Mouse (Mus musculus) spleen, embryonic (tissue): ENCODE data around the gene Nup62.

Experiments
- CTCF ChIA-PET: fragments of 350-600 bp; sonication (Branson Sonifier 250); formaldehyde crosslinking; loops from one replicate; lab custom pipeline; 2022; lab: Charles Lee

The Nup62 gene

DNA sequence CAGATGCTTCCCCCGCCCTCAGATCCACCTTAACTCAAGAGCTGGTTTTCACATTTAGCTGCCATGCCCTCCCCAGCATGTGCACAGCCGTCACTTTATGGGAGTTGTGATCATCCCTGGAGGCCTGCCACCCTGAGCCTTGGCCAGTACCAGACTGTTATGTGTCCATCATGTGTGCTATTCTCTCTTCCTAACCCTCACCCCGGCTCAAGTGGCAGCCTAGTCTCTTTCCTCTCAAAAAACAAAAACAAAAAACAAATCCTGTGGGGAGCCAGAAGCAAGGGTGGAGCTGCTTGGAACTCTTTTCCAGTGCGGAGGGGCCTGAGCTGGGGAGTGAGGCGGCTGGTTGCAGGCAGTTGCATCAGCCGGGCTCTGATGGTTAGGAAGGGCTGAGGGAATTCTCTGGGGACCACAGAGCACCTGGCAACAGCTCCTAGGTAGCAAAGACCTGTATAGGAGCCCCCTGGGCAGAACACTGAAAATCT lies 2.9 kb downstream of the Nup62 start:
- CTCF ChIA-PET = interaction anchor here (0.8 kb wide), 1 partner anchor 31 kb away, joined by 3 read pairs; no protein-coding TSS in a partner anchor

DNA sequence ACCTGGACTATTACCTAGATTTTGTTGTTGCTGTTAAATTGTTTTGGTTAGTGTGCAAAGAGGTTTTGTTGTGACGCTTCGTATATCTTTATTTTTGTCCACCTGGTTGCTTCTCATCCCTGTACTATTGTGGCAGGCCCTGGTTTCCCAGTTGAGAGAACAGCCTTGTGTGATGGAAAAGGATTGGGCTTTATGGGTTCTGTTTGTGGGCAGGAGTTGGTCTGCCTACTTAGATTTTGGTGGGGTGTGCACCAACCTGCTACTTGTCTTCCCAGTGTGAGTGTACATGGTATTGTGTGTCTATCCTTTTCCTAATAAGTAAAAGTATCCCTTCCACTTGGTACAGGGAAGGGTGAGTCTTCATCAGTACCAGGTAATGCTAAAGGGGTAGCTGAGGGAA lies 3.5 kb downstream of the Nup62 start:
- CTCF ChIA-PET = interaction anchor here (0.8 kb wide), 1 partner anchor 30 kb away, joined by 3 read pairs; no protein-coding TSS in a partner anchor

DNA sequence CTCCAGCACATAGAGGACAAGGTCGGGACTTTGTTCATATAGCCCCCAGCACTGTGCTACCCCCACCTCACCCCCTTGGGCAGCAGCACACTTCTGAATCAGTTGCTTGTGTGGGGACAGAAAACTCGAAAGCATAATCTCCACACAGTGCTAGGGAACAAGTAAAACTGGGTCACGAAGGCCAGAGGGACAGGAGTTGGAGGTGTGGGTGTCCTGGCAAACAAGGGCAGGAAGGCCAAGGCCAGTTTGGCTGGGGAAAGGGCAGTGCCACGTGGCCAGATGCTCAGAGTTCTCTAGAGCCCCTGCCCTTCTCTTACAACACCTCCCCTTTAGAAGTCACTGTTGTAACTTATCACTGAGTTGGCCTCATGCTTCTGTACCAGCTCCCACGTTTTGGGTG lies 4.0 kb downstream of the Nup62 start:
- CTCF ChIA-PET = no interaction called here

DNA sequence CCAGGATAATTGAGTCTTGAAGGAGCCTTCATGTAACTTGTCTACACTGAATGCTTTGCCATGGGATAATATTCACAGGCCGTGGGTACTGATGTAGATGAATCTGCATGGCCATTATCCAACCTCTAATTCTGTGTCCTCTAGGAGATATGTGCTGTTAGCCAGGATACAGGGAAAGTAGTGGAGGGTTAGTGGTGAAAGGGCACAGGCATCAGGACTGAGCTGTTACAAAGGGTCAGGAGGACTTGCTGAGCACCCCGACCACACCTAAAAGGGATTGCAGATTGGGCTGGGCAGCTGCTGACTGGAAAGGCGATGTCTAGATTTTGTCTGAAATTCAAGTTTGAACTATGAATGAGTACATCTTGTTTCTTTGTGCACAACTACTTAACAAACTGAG lies 4.6 kb downstream of the Nup62 start:
- CTCF ChIA-PET = no interaction called here

DNA sequence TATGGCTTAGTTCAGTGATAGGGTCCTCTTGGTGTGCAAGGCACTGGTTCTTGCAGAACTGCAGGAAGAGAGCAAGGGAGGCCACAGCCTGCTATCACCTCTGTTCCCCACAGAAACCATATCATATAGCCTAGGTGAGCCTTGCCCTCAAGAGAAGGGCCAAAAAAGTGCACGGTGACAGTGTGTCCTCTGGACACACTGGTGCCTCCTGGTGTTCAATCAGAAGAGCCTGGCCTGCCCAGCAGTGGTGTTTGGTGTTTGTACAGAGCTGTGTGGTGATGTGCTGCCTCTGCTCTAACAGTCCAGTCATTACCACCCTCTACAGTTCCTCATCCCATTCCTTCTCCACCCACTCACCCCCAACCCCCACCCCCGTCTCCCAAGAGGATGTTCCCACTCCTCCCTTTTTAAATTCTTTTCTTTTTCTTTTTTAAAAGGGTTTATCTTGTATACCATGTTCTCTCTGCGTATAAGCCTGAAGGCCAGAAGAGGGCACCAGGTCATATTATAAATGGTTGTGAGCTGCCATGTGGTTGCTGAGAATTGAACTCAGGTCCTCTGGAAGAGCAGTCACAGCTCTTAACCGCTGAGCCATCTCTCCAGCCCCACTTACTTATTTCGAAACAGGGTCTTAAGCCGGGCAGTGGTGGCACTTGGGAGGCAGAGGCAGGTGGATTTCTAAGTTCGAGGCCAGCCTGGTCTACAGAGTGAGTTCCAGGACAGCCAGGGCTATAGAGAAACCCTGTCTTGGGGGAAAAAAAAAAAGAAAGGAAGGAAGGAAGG lies 6.0 kb downstream of the Nup62 start:
- CTCF ChIA-PET = no interaction called here

DNA sequence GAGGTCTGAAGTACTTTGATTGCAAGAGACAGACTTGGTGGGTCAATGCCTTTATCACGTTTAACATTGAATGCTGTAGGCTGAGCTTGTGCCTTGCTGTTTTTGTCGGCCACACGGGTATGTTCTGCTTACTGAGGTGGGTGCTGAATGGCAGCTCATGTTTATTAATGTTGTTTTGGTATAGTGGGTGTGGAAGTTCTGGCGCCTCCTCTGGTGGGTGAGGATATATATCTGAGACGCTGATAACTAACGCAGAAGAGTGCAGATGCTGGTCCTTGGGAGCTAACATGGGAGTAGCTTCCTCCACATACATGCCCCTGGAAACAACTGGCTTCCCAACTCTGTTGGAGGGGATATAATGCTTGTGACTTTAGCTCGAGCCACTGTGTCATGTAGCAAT lies 7.5 kb downstream of the Nup62 start:
- CTCF ChIA-PET = interaction anchor here (0.6 to 1.1 kb wide), 4 partner anchors 15 to 198 kb away, joined by 3 to 11 read pairs (median 4); no protein-coding TSS in a partner anchor

DNA sequence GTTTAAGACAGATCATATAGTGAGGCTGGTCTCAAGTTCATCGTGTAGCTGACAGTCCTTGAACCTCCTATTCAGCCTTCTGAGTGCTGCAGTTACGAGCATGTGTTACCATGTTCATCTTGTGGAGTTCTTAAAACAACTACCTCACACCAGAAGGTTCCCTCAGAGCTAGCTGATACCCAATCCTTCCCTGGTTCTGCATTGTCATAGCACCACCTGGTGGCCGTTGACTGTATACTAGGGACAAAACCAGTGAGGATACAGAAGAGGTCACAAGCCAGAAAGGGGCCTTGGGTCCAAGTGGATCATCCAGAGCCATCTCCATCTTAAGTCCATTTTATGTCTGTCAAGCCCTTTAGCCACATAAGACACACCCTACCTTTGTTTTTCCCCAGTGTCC lies 9.0 kb downstream of the Nup62 start:
- CTCF ChIA-PET = interaction anchor here (0.6 to 1.3 kb wide), 3 partner anchors 39 to 100 kb away, joined by 3 to 7 read pairs (median 3); no protein-coding TSS in a partner anchor

DNA sequence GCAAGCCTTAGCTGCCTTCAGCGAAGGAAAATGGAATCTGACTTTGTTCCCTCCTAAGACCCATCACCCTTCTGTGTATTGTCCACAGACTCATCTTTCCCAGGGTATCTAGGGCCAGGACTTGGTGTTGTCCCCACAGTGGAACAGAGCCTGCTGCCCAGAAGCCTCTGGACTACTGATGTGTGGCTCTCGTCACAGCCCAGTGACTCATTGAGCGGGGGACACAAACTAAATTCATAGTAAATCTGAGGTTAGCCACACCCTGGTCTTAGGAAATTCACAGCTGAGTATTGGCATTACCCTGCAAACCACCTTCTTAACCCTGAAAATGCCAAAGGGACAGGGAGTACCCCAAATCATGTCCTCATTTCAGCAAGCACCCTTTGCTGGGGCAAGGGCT lies 10.9 kb downstream of the Nup62 start:
- CTCF ChIA-PET = interaction anchor here (0.6 to 1.4 kb wide), 3 partner anchors 23 to 134 kb away, joined by 3 read pairs; no protein-coding TSS in a partner anchor

DNA sequence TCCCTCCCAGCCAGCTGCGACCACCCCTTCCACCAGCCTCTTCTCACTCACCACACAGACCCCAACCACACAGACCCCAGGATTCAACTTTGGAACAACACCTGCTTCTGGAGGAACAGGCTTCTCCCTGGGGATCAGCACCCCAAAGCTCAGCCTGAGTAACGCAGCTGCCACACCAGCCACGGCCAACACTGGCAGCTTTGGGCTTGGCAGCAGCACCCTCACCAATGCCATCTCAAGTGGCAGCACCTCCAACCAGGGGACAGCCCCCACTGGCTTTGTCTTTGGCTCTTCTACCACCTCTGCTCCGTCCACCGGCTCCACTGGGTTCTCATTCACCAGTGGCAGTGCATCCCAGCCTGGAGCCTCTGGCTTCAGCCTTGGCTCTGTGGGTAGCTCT lies 12.8 kb downstream of the Nup62 start:
- CTCF ChIA-PET = interaction anchor here (0.8 kb wide), 1 partner anchor 124 kb away, joined by 3 read pairs; no protein-coding TSS in a partner anchor

DNA sequence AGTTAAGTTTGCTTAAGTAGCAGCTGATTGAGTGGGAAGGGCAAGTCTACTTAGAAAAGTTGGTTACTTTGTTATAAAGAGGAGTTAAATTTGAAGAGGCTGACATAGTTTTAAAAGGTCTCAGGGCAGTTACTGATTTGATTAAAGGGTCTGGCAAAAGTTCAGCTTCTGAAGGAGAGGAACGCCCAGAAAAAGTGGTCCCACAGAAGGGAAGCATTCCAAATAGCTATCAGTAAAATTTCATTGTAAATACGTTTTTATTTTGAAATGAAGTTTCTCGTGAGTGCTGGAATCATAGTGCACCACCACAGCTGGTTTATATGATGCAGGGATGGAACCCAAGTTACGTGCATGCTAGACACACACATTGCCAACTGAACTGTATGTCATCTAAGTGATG lies 16.9 kb downstream of the Nup62 start:
- CTCF ChIA-PET = no interaction called here

DNA sequence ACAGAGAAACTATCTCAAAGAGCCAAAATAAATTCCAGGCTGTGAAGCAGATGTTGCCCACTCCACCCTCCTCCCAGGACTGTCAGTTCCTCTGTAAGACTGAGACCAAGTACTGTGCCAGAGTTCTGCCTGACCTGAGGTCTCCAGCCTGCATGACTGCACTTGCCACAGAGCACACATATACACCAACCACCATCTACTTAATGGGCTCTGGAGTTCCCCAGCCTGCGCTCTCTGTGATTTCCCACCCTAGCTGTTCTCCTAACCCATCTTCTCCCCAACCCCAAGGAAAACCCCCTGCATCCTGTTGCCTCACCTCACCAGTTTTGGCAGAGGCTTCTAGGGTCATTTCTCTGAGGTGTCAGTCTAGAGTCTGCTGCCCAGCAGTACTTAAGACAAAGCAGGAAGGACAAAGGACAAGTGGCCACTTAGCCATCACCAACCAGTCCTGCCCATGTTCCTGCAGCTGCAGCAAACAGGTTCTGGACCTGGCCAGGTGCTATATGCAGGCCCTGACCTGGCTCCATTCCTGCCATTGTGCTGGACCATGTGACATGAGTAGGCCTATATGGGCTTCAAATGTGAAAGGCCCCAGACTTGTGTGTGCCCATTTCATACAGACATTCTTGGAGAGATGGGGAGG lies 19.6 kb downstream of the Nup62 start:
- CTCF ChIA-PET = no interaction called here

DNA sequence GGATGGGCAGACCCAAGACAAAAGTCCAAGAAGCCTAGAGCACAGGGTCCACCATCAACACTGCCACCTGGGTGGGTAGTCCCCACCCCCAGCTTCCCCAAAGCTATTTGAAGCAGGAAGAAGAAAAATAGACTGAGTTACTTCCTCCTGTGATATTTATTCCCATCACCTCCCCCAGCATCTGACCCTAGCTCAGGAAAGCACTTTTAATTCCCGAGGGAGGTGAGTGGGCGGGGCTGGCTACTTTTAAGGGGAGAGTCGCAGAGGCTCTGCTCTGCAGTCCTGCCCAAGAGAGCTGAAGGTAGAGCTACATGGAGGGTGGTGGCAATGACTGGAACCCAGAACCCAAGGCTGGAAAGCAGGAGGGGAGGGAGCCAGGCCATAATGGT lies 20.1 kb downstream of the Nup62 start:
- CTCF ChIA-PET = interaction anchor here (0.7 kb wide), 1 partner anchor 11 kb away, joined by 3 read pairs; no protein-coding TSS in a partner anchor

DNA sequence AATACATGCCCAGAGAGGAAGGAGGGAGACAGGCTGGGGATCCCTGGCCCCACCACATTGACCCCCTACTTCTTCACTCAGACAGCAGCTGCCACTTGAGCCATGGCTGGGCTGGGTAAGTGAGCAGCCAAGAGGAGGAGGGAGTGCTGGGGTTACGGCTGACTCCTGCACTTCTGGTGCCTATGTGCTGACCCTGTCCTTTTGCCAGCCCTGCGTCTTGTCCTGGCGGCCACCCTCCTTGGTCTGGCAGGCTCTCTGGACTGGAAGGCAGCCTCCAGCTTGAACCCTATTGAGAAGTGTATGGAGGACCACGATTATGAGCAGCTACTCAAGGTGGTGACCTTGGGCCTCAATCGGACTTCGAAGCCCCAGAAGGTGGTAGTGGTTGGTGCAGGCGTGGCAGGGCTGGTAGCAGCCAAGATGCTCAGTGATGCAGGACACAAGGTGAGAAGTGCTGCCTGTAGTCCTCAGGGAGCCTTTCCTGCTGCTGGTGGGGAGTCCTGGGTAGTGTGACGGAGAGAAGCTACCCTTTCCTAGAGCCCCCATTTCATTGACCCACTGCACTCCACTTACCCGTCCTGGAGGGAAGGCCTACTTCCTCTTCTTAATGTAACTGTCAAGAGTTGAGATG lies 20.6 kb downstream of the Nup62 start:
- CTCF ChIA-PET = interaction anchor here (0.7 kb wide), 1 partner anchor 11 kb away, joined by 3 read pairs; no protein-coding TSS in a partner anchor

DNA sequence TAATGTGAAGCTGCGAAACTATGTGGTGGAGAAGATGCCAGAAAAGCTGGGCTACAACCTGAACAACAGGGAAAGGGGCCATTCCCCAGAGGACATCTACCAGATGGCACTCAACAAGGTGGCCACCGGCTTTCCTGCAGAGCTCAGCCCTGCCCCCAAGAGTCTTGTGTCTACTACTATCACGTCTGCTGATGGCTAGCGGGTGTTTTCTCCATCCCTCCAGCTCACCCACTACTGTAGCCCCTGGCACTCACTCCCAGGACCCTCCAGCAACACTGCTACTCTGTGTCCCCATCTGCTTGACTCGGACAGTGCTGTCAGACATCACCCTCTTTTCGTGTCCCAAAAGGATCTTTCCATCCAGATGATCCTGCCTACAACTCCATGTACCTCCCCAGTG lies 22.2 kb downstream of the Nup62 start:
- CTCF ChIA-PET = interaction anchor here (0.6 to 1.3 kb wide), 2 partner anchors 14 to 101 kb away, joined by 4 to 8 read pairs; no protein-coding TSS in a partner anchor

DNA sequence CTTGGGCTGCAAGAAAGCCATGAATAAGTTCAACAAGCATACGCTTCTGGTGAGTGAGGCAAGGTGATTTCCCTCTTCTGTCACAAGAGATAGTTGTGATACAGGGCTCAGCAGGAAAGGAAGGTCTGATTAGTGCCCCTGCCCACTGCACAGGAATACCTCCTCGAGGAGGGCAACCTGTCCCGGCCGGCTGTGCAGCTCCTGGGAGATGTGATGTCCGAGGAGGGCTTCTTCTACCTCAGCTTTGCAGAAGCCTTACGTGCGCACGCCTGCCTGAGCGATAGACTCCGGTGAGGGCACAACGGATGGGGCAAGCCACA lies 23.2 kb downstream of the Nup62 start:
- CTCF ChIA-PET = interaction anchor here (0.9 kb wide), 1 partner anchor 29 kb away, joined by 3 read pairs; no protein-coding TSS in a partner anchor

DNA sequence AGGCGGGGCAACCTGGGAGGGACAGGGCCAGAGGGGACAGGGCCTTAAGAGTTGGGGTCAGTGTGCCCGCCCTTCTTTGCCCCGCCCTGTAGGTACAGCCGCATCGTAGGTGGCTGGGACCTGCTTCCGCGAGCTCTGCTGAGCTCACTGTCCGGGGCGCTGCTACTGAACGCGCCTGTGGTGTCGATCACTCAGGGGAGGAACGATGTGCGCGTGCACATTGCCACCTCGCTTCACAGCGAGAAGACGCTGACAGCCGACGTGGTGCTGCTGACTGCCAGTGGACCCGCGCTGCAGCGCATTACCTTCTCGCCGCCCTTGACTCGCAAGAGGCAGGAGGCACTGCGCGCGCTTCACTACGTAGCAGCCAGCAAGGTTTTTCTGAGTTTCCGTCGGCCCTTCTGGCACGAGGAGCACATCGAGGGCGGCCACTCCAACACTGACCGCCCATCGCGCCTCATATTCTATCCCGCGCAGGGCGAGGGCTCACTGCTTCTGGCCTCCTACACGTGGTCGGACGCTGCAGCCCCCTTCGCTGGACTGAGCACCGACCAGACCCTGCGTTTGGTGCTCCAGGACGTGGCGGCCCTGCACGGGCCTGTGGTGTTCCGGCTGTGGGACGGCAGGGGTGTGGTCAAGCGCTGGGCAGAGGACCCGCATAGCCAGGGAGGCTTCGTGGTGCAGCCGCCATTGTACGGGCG lies 23.8 kb downstream of the Nup62 start:
- CTCF ChIA-PET = interaction anchor here (0.9 kb wide), 1 partner anchor 29 kb away, joined by 3 read pairs; no protein-coding TSS in a partner anchor

DNA sequence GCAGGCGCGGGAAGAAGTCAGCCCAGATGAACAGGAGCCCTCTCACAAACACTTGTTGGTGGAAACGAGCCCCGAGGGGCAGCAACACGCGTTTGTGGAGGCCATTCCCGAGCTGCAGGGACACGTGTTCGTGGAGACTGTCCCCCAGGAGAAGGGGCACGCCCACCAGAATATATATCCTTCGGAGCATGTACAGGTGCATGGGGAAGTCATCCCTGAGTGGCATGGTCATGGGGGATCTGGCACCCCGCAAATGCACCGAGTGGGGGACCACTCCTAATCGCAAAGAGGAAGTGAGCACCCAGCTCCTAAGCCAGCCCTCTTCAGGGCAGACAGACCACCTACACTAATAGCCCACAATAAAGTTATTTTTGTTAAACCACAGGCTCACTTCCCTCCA lies 24.5 kb downstream of the Nup62 start:
- CTCF ChIA-PET = interaction anchor here (1.0 kb wide), 1 partner anchor 20 kb away, joined by 9 read pairs; no protein-coding TSS in a partner anchor

DNA sequence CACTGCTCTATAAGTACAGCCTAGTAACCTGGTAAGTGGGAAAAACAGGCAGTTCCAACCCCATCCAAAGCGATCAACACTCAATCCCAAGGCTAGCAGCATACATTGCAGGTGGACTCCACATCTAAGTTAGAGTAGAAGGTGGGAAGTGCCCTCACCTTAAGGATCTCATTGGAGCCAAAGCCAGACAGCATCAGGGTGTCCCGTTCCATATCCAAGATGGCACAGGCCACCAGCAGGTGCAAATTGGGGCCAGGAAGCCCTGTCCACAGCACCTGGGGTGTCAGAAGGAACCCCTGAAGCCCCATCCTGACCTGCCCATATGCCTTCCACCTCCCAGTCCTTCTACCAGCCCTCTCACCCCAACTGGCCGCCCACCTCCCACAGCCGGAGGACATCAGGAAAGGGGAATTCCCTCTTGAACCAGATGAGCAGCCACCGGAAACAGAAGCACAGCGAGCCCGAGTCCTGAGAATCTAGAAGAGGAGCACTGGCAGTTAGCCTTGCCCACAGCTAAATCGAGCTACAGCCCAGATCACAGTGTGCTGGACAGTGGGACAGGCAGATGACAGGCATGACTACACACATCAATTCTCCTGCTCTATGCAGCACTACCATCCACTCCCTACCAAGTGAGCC lies 26.1 kb downstream of the Nup62 start:
- CTCF ChIA-PET = no interaction called here

DNA sequence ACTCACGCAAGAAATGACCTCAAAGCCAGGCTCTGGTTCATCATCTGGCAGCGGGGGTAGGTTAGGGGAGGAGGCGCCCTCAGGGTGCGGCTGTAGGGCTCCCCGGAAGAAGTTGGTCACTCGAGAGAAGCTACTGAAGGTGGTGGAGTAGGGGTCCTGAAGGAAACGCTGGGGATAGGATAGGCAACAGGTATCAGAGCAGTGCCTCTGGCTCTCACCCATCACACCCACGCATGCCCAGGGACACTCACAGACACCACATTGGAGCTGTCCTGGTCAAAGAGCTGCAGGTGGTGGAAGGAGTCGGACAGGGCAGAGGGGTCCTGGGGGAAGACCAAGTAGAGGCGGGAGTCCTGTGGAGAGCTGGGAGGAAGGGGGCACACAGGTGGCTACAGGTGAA lies 29.1 kb downstream of the Nup62 start:
- CTCF ChIA-PET = no interaction called here

DNA sequence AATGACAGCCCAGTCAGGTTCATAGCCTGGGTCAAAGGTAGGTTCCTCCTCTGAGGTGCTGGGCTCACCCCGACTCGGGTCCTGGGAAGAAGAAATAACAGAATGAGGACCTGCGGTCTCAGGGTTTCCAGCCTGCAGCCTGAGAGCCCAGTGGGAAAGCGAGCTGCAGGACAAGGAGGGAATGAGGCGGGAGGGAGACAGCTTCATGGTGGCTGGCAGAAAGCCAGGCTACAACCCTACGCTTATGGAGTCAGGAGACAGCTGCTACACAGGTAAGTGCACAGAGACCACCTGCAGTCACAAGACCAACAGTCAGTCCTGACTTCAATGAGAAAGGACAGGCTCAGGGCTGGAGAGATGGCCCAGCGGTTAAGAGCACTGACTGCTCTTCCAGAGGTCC lies 30.9 kb downstream of the Nup62 start:
- CTCF ChIA-PET = interaction anchor here (1.1 kb wide), 1 partner anchor 10 kb away, joined by 3 read pairs; no protein-coding TSS in a partner anchor
